Mouse (Mus musculus) ES-Bruce4 (cell line): ENCODE data around the gene Grwd1. TPM values are rescaled to one million over a fixed set of nuclear protein-coding genes. Genes with fewer than 3 reads are reported as not detected.

Source experiments
- H3K27ac ChIP-seq: 2 replicates; pipeline ENCODE4 v1.5.1; 2012; ENCODE audit warnings: low read length, inconsistent platforms; ENCODE audit not compliant: insufficient read depth
- H3K27me3 ChIP-seq: 2 replicates; pipeline ENCODE4 v1.6.1; 2012; ENCODE audit warnings: mild to moderate bottlenecking, low read length, inconsistent platforms; ENCODE audit not compliant: control insufficient read depth, poor library complexity, insufficient read depth, severe bottlenecking
- H3K36me3 ChIP-seq: 2 replicates; pipeline ENCODE4 v1.6.1; 2012; ENCODE audit warnings: inconsistent platforms, mild to moderate bottlenecking, low read length, moderate library complexity; ENCODE audit not compliant: control insufficient read depth, poor library complexity, insufficient read depth, severe bottlenecking
- H3K4me1 ChIP-seq: one replicate; pipeline ENCODE4 v1.8.1; 2011; ENCODE audit warnings: low read length; ENCODE audit not compliant: control insufficient read depth, insufficient read depth
- H3K4me3 ChIP-seq: 2 replicates; pipeline ENCODE4 v1.5.1; 2011; ENCODE audit warnings: low read depth, mild to moderate bottlenecking, low read length
- H3K9ac ChIP-seq: 2 replicates; pipeline ENCODE4 v1.6.1; 2012; ENCODE audit warnings: low read depth, mild to moderate bottlenecking, inconsistent platforms; ENCODE audit not compliant: poor library complexity, severe bottlenecking
- H3K9me3 ChIP-seq: replicated peaks from 2 replicates; pipeline ENCODE4 v1.6.1; 2012; ENCODE audit warnings: mild to moderate bottlenecking, low read length, inconsistent platforms; ENCODE audit not compliant: control insufficient read depth, poor library complexity, insufficient read depth, severe bottlenecking
- CTCF ChIP-seq: IDR thresholded peaks from one replicate; pipeline ENCODE4 v1.8.1; 2011; ENCODE audit warnings: low read depth, low read length
- EP300 ChIP-seq: IDR thresholded peaks from 2 replicates; pipeline ENCODE4 v1.6.1; 2011; ENCODE audit warnings: low read depth, low read length; ENCODE audit not compliant: insufficient read depth
- POLR2A ChIP-seq: IDR thresholded peaks from one replicate; pipeline ENCODE4 v1.8.1; 2011; ENCODE audit warnings: low read length; ENCODE audit not compliant: insufficient read depth
- polyA plus RNA-seq: library from polyadenylated mRNA; stranded (reverse); fragments of >200 nt; gene quantifications from 2 replicates; pipeline ENCODE4 v1.2.4, GENCODE M21; 2011; ENCODE audit warnings: low read depth; ENCODE audit not compliant: missing spikeins, insufficient read depth, insufficient read length

The Grwd1 gene
- polyA plus RNA-seq, 1 experiment: 32.3 TPM

GRCm38 (mm10) chr7:45798511-45798836, 32.3 kb downstream of the Grwd1 start:
- no peaks in the 10 kb centered on the region for H3K9me3 ChIP-seq
- peaks cover 6% of the 10 kb centered on the region for H3K4me1 ChIP-seq
- H3K36me3 ChIP-seq: no peaks in the 10 kb centered on the region
- H3K9ac ChIP-seq: peak overlapping the region; percentile 55
- H3K27ac ChIP-seq: no peak overlapping the region
- TF ChIP-seq POLR2A: no peak
- TF ChIP-seq EP300: no peak
- no peak for TF ChIP-seq CTCF
- H3K4me3 ChIP-seq: peak overlapping the region; percentile 84
- no peaks in the 10 kb centered on the region for H3K27me3 ChIP-seq

- no peak overlapping the region for H3K27ac ChIP-seq
- no peaks in the 10 kb centered on the region for H3K27me3 ChIP-seq
- H3K36me3 ChIP-seq: no peaks in the 10 kb centered on the region
- peaks cover 6% of the 10 kb centered on the region for H3K4me1 ChIP-seq
- no peaks in the 10 kb centered on the region for H3K9me3 ChIP-seq
- peak overlapping the region; percentile 84 for H3K4me3 ChIP-seq
- H3K9ac ChIP-seq: peak overlapping the region; percentile 55
- no peak for TF ChIP-seq POLR2A
Observed at GRCm38 (mm10) chr7:45797661-45798510, 32.9 kb downstream of the Grwd1 start.

- no peak overlapping the region for H3K4me3 ChIP-seq
- H3K36me3 ChIP-seq: no peaks in the 10 kb centered on the region
- TF ChIP-seq EP300: no peak
- TF ChIP-seq CTCF: no peak
Observed at GRCm38 (mm10) chr7:45796950-45797349, 33.8 kb downstream of the Grwd1 start.

DNA sequence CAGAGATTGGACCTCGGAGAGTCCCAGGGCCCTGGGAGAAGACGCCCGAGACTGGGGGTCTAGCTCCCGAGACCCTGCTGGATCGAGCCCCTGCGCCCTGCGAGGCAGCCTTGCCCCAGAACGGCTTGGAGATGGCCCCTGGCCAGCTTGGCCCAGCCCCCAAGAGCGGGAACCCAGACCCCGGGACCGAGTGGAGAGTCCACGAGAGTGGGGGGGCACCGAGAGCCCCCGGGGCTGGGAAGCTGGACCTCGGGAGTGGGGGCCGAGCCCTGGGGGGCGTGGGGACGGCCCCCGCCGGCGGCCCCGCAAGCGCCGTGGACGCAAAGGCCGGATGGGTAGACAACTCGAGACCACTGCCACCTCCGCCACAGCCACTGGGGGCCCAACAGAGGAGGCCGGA, 35.8 kb downstream of the Grwd1 start:
- Histone ChIP-seq H3K27me3 (no peaks in the 10 kb centered on the region), H3K9ac (no peak overlapping the region), H3K36me3 (no peaks in the 10 kb centered on the region), H3K4me3 (no peak overlapping the region), H3K4me1 (peaks cover 6% of the 10 kb centered on the region), H3K9me3 (no peaks in the 10 kb centered on the region), H3K27ac (no peak overlapping the region)
- no peak for TF ChIP-seq POLR2A
- TF ChIP-seq CTCF: no peak
- no peak for TF ChIP-seq EP300

More at GRCm38 (mm10) chr7:45796950-45797349, 33.8 kb downstream of the Grwd1 start:
- Histone ChIP-seq H3K27ac (no peak overlapping the region), H3K9me3 (no peaks in the 10 kb centered on the region), H3K4me1 (peaks cover 6% of the 10 kb centered on the region), H3K27me3 (no peaks in the 10 kb centered on the region), H3K9ac (no peak overlapping the region)

DNA sequence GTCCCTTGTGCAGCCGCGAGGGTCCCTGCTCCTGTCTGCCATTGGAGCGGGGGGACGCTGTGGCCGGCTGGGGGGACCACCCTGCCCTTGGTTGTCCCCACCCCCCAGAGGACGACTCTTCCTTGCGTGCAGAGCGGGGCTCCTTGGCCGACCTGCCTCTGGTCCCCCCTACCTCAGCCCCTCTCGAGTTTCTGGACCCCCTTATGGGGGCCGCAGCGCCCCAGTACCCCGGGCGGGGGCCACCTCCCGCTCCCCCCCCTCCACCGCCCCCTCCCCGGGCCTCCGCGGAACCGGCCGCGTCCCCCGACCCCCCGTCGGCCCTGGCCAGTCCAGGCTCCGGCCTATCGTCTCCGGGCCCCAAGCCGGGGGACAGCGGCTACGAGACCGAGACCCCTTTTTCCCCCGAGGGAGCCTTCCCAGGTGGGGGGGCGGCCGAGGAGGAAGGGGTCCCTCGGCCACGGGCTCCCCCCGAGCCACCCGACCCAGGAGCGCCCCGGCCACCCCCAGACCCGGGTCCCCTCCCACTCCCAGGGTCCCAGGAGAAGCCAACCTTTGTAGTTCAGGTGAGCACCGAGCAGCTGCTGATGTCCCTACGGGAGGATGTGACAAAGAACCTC, 36.7 kb downstream of the Grwd1 start:
- Histone ChIP-seq H3K36me3 (no peaks in the 10 kb centered on the region), H3K4me1 (peaks cover 6% of the 10 kb centered on the region), H3K9ac (peak overlapping the region; percentile 14; the same call in 1 of the 2 replicates), H3K27me3 (no peaks in the 10 kb centered on the region), H3K4me3 (no peak overlapping the region), H3K9me3 (no peaks in the 10 kb centered on the region), H3K27ac (no peak overlapping the region)
- TF ChIP-seq CTCF (no peak), POLR2A (no peak), EP300 (no peak)

DNA sequence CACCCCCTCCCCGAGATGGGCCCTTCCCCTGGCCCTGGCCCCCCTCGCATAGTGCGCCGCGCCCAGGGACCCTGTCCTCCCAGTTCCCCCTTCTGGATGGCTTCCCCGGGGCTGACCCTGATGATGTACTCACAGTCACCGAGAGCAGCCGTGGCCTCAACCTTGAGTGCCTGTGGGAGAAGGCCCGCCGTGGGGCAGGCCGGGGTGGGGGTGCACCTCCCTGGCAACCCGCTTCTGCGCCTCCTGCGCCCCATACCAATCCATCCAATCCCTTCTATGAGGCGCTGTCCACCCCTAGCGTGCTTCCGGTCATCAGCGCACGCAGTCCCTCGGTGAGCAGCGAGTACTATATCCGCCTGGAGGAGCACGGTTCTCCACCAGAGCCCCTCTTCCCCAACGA, 37.5 kb downstream of the Grwd1 start:
- Histone ChIP-seq H3K9me3 (no peaks in the 10 kb centered on the region), H3K4me1 (peaks cover 6% of the 10 kb centered on the region), H3K27me3 (no peaks in the 10 kb centered on the region), H3K9ac (peak overlapping the region; percentile 14; the same call in 1 of the 2 replicates), H3K36me3 (no peaks in the 10 kb centered on the region), H3K27ac (no peak overlapping the region), H3K4me3 (peak overlapping the region; percentile 3; the same call in 1 of the 2 replicates)
- TF ChIP-seq CTCF (no peak), POLR2A (no peak), EP300 (no peak)
